Mouse (Mus musculus): Measurements from ENCODE around the gene Sorl1.
A peak's percentile ranks its signal among the peaks of the same experiment; 100 is the strongest.

DNA sequence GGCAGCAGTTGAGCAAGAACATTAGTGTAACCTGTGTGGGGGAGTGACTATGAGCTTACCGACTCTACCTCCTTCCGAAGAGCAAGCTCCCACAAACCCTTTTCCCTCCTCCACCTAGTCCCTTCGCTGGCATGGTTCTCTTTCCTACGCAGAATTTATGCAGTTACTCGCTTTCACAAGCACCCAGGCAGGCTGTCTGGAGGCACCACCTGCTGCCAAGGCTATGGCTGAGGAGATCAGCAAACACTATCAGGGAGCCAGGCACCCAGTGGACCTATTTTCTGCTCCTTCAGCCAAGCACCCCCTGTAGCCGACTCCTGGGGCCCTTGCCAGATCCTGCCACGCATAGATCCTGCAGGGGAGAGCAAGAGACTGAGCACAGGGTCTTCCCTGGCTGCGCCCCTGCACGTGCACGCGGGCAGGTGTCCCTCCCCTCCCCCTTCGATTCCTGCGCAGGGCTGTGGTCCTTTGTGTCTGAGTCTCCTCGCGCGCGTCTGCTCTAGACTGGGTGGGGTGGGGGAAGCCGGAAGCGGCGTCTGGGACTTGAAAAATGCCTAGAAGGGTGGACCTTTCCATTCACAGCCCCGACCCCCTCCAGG, 188.6 kb downstream of the Sorl1 start:
- TF ChIP-seq CTCF (IDR thresholded peaks at IDR 0.05; ENCODE audit: extremely low read depth, insufficient read depth, low read length) (no peak), POLR2A (IDR thresholded peaks at IDR 0.05; ENCODE audit: extremely low read depth, insufficient read depth, low read length) (0 out of 2 replicates have a peak, but pooled peaks have one; percentile 11)
